Mouse (Mus musculus) common myeloid progenitor, adult 5-6 weeks (primary cell): ENCODE measurements around the gene Gramd2. TPM values are rescaled to one million over a fixed set of nuclear protein-coding genes. Genes with fewer than 3 reads are reported as not detected.

ENCODE experiments used
- ATAC-seq: replicated peaks from 2 replicates; pipeline ENCODE4 v1.8.0; 2016; ENCODE audit warnings: low read depth, mild to moderate bottlenecking, moderate TSS enrichment, inconsistent platforms; ENCODE audit not compliant: poor library complexity, severe bottlenecking
- total RNA-seq: library from RNA; stranded (forward); fragments of 200-1000, 187-1606 nt; gene quantifications from 2 replicates; pipeline ENCODE4 v1.2.3, GENCODE M21; 2017

Gramd2 gene
- total RNA-seq, 1 experiment from 2014 or later = not detected

DNA sequence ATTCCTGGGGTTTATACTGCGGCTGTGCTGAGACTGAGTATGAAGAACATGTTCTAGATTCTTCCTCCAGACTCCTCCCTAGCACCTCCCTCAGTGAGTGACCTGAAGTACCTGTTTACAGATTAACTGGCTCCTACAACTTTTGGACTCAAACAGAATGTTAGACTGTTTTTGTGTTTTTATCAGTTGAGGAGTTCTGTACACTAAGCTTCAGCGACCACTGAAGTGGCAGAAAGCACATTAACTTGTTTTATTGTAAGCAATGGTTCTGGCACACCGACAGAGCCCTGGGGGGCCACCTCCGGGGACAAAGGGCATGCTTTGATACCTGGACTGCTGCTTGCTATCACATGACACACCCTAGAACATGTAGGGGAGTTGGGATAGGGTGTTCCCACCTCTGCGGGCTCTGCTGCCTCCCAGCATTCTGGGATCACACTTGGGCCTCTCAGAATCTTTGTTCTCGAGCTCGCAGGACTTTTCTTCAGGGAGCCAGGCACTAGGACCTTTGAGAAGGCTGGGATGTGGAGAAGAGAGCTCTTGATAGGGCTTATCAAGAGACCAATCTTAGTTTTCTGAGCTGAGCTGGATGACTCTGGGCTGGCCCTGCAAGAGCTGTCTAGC, 36.4 kb downstream of the Gramd2 start:
- ATAC-seq = no peak

DNA sequence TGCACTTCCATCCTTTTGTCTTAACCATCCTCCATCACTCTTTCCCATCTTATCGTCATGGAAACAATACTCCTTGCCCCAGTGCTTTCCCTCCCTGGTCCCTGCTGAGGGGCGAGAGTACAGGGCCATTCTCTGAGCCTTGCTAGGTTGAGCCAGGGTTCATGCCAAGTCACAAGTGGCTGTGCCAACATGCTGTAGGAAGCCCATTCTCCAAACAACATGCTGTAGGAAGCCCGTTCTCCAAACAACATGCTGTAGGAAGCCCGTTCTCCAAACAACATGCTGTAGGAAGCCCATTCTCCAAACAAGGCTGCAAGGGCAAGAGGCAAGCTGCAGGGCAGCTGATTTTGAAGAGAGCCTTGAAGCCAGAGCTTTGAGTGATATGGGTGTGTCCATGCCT, 38.3 kb downstream of the Gramd2 start:
- ATAC-seq = no peak

DNA sequence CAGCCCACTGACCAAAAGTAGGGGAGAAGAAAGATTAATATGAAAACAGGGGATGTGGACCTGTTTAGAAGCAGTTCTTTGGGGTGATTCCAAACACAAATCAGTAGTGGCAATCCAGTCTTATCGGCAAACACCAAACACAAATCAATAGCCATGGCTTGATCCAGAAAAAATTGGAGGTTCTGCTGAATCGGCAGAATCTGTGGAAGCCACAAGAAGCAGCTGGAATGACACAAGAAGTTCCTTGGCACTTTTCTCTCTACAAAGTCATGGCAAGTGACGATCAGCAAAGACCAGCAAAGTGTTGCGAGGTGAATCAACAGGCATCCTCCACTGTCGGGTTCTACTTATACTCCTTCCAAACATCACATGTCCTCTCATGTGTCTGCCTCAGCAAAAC, 41.2 kb downstream of the Gramd2 start:
- ATAC-seq = no peak

DNA sequence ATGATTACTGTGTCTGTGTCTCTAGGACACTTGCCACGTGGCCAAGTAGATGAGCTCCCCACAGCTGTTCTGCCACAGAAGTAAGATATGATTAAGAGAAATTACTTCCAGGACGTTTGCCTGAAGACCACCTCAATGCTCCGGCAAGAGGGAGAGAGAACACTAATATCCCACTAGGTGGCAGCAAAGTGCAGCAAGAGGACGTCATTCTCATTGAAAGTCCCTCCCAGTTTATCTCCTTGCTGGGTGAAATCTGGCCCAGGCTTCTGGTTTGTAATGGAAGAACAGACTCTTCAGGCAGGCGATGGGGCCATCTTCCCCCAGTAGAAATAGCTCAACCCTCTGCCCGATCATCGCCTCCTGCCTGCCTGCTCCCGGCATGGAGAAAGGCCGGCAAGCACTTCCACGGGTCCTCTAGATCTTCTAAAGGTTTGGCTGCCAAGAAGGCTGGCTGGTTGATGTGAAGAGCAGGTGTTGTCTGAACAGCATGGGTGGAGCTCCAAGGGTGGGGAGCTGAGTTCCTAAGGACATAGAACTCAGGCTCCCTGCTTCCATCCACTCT, 43.2 kb downstream of the Gramd2 start:
- peak; percentile 91 for ATAC-seq

- no peak for ATAC-seq
Observed at GRCm38 (mm10) chr9:59723791-59724442, 44.0 kb downstream of the Gramd2 start.

DNA sequence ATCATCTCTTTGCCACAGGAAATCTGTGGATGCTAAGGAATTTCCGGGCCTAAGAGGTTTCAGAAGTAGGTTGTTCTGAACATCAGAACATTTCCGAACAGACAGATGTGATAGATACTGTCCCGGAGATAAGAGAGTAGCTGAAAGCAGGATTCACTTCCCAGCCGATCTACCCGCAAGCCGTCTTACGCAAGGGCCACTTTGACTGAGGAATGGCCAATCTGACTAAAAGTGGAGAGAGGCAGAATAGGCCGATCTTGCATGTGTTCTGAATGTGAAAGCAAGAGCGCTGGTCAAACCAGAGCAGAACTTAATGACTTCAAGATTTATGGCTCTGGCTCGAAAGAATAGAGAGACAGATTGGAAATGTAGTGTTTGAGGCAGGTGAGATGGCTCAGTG, 45.6 kb downstream of the Gramd2 start:
- no peak for ATAC-seq

DNA sequence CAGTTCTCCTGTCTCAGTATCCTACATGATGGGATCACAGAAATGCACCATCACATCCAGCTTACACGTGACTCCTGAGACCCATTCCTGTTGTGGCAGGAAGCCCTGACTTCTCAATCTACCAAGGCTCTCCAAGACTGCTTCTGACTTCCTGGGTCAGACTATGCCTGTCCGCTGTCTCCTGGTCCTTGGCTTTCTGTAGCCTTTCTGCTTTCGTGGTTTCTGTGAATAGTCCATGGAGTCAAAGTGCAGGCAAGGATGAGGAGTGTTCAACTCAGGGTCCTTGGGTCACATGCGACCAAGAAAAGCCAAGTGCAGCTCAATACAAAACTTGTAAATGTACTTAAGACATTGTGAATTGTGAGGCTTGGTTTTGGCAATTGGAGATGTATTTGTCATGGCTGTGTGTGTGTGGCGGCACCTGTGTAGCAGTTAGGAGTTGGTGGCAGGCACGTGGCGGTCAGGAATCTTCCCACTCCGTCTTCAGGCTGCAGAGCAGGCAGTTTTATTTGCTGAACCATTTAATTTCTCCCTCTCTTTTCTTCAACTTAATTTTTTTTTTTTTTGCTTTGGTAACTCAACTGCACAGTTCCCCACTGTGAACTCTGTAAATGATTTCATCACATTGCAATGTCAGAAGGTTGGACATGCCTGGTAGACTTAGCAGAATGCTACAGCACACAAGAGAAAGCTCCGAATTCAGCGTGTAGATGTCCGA, 47.8 kb downstream of the Gramd2 start:
- no peak for ATAC-seq

DNA sequence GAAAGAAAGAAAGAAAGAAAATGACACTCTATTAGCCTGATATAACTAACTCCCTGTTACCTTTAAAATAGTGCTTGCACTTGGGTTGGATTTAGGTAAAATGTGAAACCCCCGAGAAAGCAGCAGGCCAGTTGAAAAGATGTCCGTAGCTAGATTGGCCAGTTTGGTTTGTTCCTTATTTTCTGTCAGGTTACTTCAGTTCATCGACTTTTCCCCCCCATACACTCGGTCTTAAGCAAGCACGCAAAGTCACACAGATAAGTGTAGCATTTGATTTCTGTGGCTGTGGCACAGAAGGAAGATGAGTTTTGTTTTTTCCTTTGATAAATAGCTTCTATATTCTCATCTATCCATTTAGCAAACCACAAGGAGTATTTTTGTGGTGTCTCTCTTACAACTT, 51.2 kb downstream of the Gramd2 start:
- no peak for ATAC-seq

GRCm38 (mm10) chr9:59733075-59733474, 53.1 kb downstream of the Gramd2 start:
- ATAC-seq = no peak

- ATAC-seq = 0 out of 2 replicates have a peak, but pooled peaks have one; percentile 39
Observed at GRCm38 (mm10) chr9:59735394-59735793, 55.5 kb downstream of the Gramd2 start.

DNA sequence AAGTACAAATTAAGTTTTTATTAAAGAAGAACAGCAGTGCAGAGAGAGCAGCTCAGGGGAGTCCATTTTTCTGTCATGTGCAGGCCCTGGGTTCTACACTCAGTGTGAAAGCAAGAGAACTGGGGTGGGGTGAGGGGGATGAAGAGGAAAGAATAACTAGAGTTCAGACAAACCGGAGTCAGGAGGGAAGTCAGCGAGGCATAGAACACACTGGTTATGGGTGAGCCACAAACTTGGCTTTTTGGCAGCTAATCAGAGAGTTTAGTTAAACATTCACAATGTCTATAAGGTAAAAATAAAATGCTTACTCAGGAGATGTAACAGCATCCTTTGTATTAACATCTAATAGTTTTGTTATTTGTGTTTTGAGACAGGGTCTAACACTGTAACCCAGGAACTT, 60.6 kb downstream of the Gramd2 start:
- no peak for ATAC-seq

GRCm38 (mm10) chr9:59743903-59744302, 64.0 kb downstream of the Gramd2 start:
- ATAC-seq = no peak

GRCm38 (mm10) chr9:59748387-59748786, 68.4 kb downstream of the Gramd2 start:
- ATAC-seq = no peak

GRCm38 (mm10) chr9:59748969-59749368, 69.0 kb downstream of the Gramd2 start:
- no peak for ATAC-seq

DNA sequence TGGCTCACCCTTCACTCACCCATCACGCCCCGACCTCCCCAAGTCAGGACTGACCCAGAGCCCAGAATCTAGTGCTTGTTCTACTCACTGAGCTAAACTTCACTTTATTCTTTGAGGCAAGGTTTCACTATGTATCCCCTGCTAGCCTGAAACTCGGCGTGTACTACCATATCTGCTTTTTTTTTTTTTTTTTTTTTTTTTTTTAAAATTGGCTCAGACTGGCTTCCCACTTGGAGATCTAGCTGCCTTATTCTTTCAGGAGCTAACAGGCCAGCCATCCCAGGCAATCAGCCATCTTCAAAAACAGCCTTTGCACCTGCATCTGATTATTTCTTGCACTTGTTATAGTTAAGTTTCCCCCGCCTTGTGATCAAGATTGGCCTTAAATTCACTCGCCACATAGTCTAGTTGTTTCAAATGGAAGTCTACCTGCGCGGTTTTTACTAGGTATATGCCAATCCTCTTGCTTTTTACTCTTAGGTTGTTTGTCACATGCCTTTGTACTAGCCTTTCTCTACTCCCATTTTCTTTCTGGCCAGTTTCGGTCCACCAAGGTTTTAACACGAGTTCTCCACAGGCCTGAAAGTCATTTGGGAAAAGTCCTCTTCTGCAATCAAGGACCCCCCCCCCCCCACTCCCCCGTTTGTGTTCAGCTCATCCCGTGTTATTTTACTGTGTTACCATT, 69.8 kb downstream of the Gramd2 start:
- no peak for ATAC-seq

- peak; percentile 79 for ATAC-seq
Observed at GRCm38 (mm10) chr9:59750267-59751065, 70.5 kb downstream of the Gramd2 start, which contains the start of the genes Senp8 and Myo9a. Gene Senp8 (minus strand): TSS chr9:59750710. Gene Myo9a (plus strand): TSS chr9:59750896.

DNA sequence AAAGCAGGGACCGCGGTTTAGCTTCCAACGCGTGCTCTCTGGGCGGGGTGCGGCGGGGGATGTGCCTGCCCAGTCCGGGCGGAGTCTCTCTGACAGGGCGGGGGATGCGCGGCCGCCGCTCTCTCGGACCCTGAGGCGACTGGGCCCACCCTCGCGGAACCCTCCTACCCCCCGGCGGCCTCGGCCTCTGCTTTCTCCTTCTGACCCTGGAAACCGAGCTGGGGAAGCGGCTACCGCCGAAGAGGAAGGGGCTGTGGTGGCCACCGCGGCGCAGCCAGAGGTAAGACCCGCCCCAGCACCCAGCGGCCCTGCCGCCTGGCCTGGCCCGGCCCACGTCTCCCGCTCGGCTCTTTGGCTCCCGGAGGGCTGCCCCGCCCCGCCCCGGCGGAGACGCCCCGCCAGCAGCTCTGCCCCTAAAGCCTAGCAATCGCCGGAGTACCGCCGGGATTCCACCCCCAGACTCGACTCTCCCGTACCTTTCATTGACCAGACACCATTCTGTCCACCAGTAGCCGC, 71.2 kb downstream of the Gramd2 start:
- peak; percentile 69 for ATAC-seq

- ATAC-seq = no peak
Observed at GRCm38 (mm10) chr9:59751966-59752365, 72.0 kb downstream of the Gramd2 start.

DNA sequence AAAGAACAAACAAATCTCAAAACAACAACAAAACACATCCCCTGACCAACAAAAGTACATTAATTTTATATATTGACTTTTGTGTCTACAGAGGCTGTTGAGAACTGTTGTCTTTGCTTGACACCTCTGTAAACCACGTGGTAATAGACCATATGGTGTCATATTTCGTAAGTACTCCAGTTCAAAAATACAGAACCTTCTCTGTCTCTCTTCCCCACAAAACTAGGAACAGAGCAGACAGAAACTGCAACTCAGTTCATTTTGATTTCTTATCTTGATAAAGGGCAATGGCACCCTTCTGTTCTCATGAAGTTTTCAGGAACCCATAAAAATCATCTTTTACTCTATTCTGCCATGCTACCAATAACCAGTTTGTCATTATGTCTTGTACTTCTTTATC, 75.3 kb downstream of the Gramd2 start:
- 0 out of 2 replicates have a peak, but pooled peaks have one; percentile 8 for ATAC-seq
